Mouse (Mus musculus) MEL (cell line): ENCODE results near the gene Tmem205. TPM values are rescaled to one million over a fixed set of nuclear protein-coding genes. Genes with fewer than 3 reads are reported as not detected.

Experiments used
- DNase-seq: peaks from one replicate; pipeline ENCODE4 v3.0.0; 2011; ENCODE audit warnings: low read depth, low spot score
- H3K27ac ChIP-seq: 2 replicates; pipeline ENCODE4 v1.5.1; 2012; ENCODE audit warnings: low read depth, mild to moderate bottlenecking, control low read depth, low read length, moderate library complexity; ENCODE audit not compliant: control insufficient read depth
- H3K27me3 ChIP-seq, 2 experiments: fragments of 150-350 bp in 1 of 2; sonication (generic) in 1 of 2; 2 replicates each; pipeline ENCODE4 v1.6.1; 2012; ENCODE audit warnings: low read length in 2 of 2, mild to moderate bottlenecking in 2 of 2, improper control_type of control experiment in 1 of 2, moderate library complexity in 1 of 2; ENCODE audit not compliant: insufficient read depth in 2 of 2, control insufficient read depth in 1 of 2
- H3K36me3 ChIP-seq, 2 experiments: 2 replicates each; pipeline ENCODE4 v1.6.1; 2012 to 2014; ENCODE audit warnings: low read length in 2 of 2, improper control_type of control experiment in 1 of 2, inconsistent platforms in 1 of 2, mild to moderate bottlenecking in 1 of 2; ENCODE audit not compliant: insufficient read depth in 2 of 2, control insufficient read depth in 1 of 2
- H3K4me1 ChIP-seq, 2 experiments: fragments of 150-350 bp in 1 of 2; sonication (generic) in 1 of 2; 2 replicates each; pipeline ENCODE4 v1.6.1; 2012; ENCODE audit warnings: low read length in 2 of 2, improper control_type of control experiment in 1 of 2, mild to moderate bottlenecking in 1 of 2; ENCODE audit not compliant: insufficient read depth in 2 of 2, control insufficient read depth in 1 of 2
- H3K4me3 ChIP-seq, 2 experiments: fragments of 150-350 bp in 1 of 2; sonication (generic) in 1 of 2; 2 replicates each; pipeline ENCODE4 v1.5.1; 2012; ENCODE audit warnings: low read depth in 2 of 2, low read length in 2 of 2, mild to moderate bottlenecking in 2 of 2, moderate library complexity in 2 of 2, control low read depth in 1 of 2, improper control_type of control experiment in 1 of 2; ENCODE audit not compliant: control insufficient read depth in 1 of 2, insufficient read depth in 1 of 2
- H3K79me2 ChIP-seq: 2 replicates; pipeline ENCODE4 v1.6.1; 2012; ENCODE audit warnings: mild to moderate bottlenecking, low read length, moderate library complexity; ENCODE audit not compliant: control insufficient read depth, poor library complexity, insufficient read depth
- H3K9ac ChIP-seq: 2 replicates; pipeline ENCODE4 v1.6.1; 2012; ENCODE audit warnings: low read depth, mild to moderate bottlenecking, control low read depth, low read length, moderate library complexity; ENCODE audit not compliant: control insufficient read depth, poor library complexity, severe bottlenecking
- H3K9me3 ChIP-seq: fragments of 150-350 bp; sonication (generic); replicated peaks from 2 replicates; pipeline ENCODE4 v1.6.1; 2012; ENCODE audit warnings: mild to moderate bottlenecking, low read length, improper control_type of control experiment, moderate library complexity; ENCODE audit not compliant: insufficient read depth
- CHD1 ChIP-seq: IDR thresholded peaks from 2 replicates; pipeline ENCODE4 v1.6.1; 2012; ENCODE audit warnings: low read depth, mild to moderate bottlenecking, inconsistent platforms, low read length, improper control_type of control experiment
- CHD2 ChIP-seq: IDR thresholded peaks from 2 replicates; pipeline ENCODE4 v1.6.1; 2011; ENCODE audit warnings: low read length, improper control_type of control experiment
- CTCF ChIP-seq, 3 experiments: IDR thresholded peaks in 2 of 3; conservative IDR thresholded peaks in 1 of 3; 2 replicates each; pipeline ENCODE4 v1.5.1; 2011 to 2012; ENCODE audit warnings: low read length in 3 of 3, low read depth in 2 of 3, mild to moderate bottlenecking in 2 of 3, improper control_type of control experiment in 1 of 3, inconsistent platforms in 1 of 3, mixed read lengths in 1 of 3, moderate library complexity in 1 of 3; ENCODE audit not compliant: control insufficient read depth in 1 of 3, insufficient read depth in 1 of 3, poor library complexity in 1 of 3, severe bottlenecking in 1 of 3
- E2F4 ChIP-seq: IDR thresholded peaks from 2 replicates; pipeline ENCODE4 v1.6.1; 2011; ENCODE audit warnings: low read depth, low read length, improper control_type of control experiment, borderline replicate concordance
- ELF1 ChIP-seq: IDR thresholded peaks from 2 replicates; pipeline ENCODE4 v1.6.1; 2014; ENCODE audit warnings: low read depth, mild to moderate bottlenecking, inconsistent platforms, low read length, improper control_type of control experiment, moderate library complexity
- EP300 ChIP-seq, 2 experiments: IDR thresholded peaks; 2 replicates each; pipeline ENCODE4 v1.6.1; 2011; ENCODE audit warnings: improper control_type of control experiment in 2 of 2, low read length in 2 of 2, low read depth in 1 of 2, mild to moderate bottlenecking in 1 of 2
- ETS1 ChIP-seq: IDR thresholded peaks from 2 replicates; pipeline ENCODE4 v1.6.1; 2012; ENCODE audit warnings: low read depth, mild to moderate bottlenecking, inconsistent platforms, low read length, improper control_type of control experiment, moderate library complexity
- GATA1 ChIP-seq: IDR thresholded peaks from 2 replicates; pipeline ENCODE4 v1.6.1; 2011; ENCODE audit warnings: low read depth, low read length, improper control_type of control experiment
- JUND ChIP-seq: IDR thresholded peaks from 2 replicates; pipeline ENCODE4 v1.6.1; 2011; ENCODE audit warnings: low read depth, mild to moderate bottlenecking, improper control_type of control experiment, low read length
- KAT2A ChIP-seq: conservative IDR thresholded peaks from 2 replicates; pipeline ENCODE4 v1.6.1; 2012; ENCODE audit warnings: low read depth, low read length, improper control_type of control experiment, inconsistent platforms
- MAFK ChIP-seq: IDR thresholded peaks from 2 replicates; pipeline ENCODE4 v1.6.1; 2011; ENCODE audit warnings: low read depth, mild to moderate bottlenecking, low read length, improper control_type of control experiment, borderline replicate concordance
- MAX ChIP-seq: IDR thresholded peaks from 2 replicates; pipeline ENCODE4 v1.6.1; 2011; ENCODE audit warnings: low read length, improper control_type of control experiment
- MXI1 ChIP-seq: IDR thresholded peaks from 2 replicates; pipeline ENCODE4 v1.6.1; 2011; ENCODE audit warnings: mild to moderate bottlenecking, low read depth, low read length, improper control_type of control experiment
- MYC ChIP-seq: IDR thresholded peaks from 2 replicates; pipeline ENCODE4 v1.6.1; 2011; ENCODE audit warnings: low read depth, mild to moderate bottlenecking, low read length, improper control_type of control experiment, moderate library complexity
- NELFE ChIP-seq: IDR thresholded peaks from 2 replicates; pipeline ENCODE4 v1.6.1; 2011; ENCODE audit warnings: low read depth, low read length, improper control_type of control experiment
- NRF1 ChIP-seq: IDR thresholded peaks from 2 replicates; pipeline ENCODE4 v1.6.1; 2014; ENCODE audit warnings: low read depth, mild to moderate bottlenecking, inconsistent platforms, low read length, improper control_type of control experiment, moderate library complexity; ENCODE audit not compliant: poor library complexity, insufficient read depth, severe bottlenecking
- RAD21 ChIP-seq: IDR thresholded peaks from 2 replicates; pipeline ENCODE4 v1.6.1; 2011; ENCODE audit warnings: mild to moderate bottlenecking, low read depth, low read length, improper control_type of control experiment
- RCOR1 ChIP-seq: IDR thresholded peaks from 2 replicates; pipeline ENCODE4 v1.6.1; 2012; ENCODE audit warnings: low read depth, mild to moderate bottlenecking, inconsistent platforms, low read length, improper control_type of control experiment
- SIN3A ChIP-seq: IDR thresholded peaks from 2 replicates; pipeline ENCODE4 v1.6.1; 2012; ENCODE audit warnings: low read length, improper control_type of control experiment, inconsistent platforms
- TBP ChIP-seq: IDR thresholded peaks from 2 replicates; pipeline ENCODE4 v1.8.0; 2011; ENCODE audit warnings: low read depth, low read length, improper control_type of control experiment
- TCF12 ChIP-seq: IDR thresholded peaks from 2 replicates; pipeline ENCODE4 v1.6.1; 2014; ENCODE audit warnings: low read depth, mild to moderate bottlenecking, inconsistent platforms, low read length, improper control_type of control experiment, moderate library complexity
- UBTF ChIP-seq: IDR thresholded peaks from 2 replicates; pipeline ENCODE4 v1.6.1; 2012; ENCODE audit warnings: low read depth, mild to moderate bottlenecking, inconsistent platforms, low read length, improper control_type of control experiment, moderate library complexity, borderline replicate concordance; ENCODE audit not compliant: insufficient read depth
- USF1 ChIP-seq: IDR thresholded peaks from 2 replicates; pipeline ENCODE4 v1.6.1; 2014; ENCODE audit warnings: low read depth, mild to moderate bottlenecking, inconsistent platforms, low read length, improper control_type of control experiment, moderate library complexity
- USF2 ChIP-seq, 2 experiments: IDR thresholded peaks; 2 replicates each; pipeline ENCODE4 v1.6.1; 2011 to 2012; ENCODE audit warnings: improper control_type of control experiment in 2 of 2, low read length in 2 of 2, borderline replicate concordance in 1 of 2, inconsistent platforms in 1 of 2, low read depth in 1 of 2, mild to moderate bottlenecking in 1 of 2; ENCODE audit not compliant: insufficient read depth in 1 of 2
- ZC3H11A ChIP-seq: IDR thresholded peaks from 2 replicates; pipeline ENCODE4 v1.6.1; 2012; ENCODE audit warnings: low read depth, mild to moderate bottlenecking, inconsistent platforms, low read length, improper control_type of control experiment
- ZNF384 ChIP-seq: IDR thresholded peaks from 2 replicates; pipeline ENCODE4 v1.6.1; 2012; ENCODE audit warnings: low read depth, mild to moderate bottlenecking, inconsistent platforms, low read length, improper control_type of control experiment
- polyA plus RNA-seq, 2 experiments: library from polyadenylated mRNA; stranded (reverse) in 1 of 2; unstranded in 1 of 2; fragments of >175 nt in 1 of 2; fragments of >200 nt in 1 of 2; gene quantifications; 2 replicates each; pipeline versions ENCODE4 v1.2.1 to v1.2.4; 2012; ENCODE audit warnings: low replicate concordance in 2 of 2, low read depth in 1 of 2; ENCODE audit not compliant: insufficient read length in 2 of 2, insufficient read depth in 1 of 2, missing spikeins in 1 of 2
- total RNA-seq: library from RNA; depleted of rRNA; stranded (reverse); fragments of 300-350 nt; gene quantifications from 2 replicates; pipeline ENCODE4 v1.2.3, GENCODE M21; 2012

Tmem205 gene
- total and polyA plus RNA-seq, 3 experiments: 114 to 118 TPM; not detected in 1

GRCm38 (mm10) chr9:21918692-21919384 is 8.5 kb downstream of the Tmem205 start:
- TF ChIP-seq JUND (no peak), MYC (peak; percentile 70; the same call in 1 of the 2 replicates), SIN3A (peak; percentile 44; the same call in 1 of the 2 replicates), TBP (peak; percentile 85), CTCF (IDR thresholded peaks at IDR 0.05 in 2 of 3, conservative IDR thresholded peaks at IDR 0.05 in 1 of 3; ENCODE audit: control insufficient read depth in 1 of 3, insufficient read depth in 1 of 3, low read depth in 2 of 3, low read length in 3 of 3, poor library complexity in 1 of 3, severe bottlenecking in 1 of 3) (peak in 1 of 3 experiments; percentile 27; a peak in 2 of 6 replicates), USF1 (peak; percentile 71), CHD1 (0 out of 2 replicates have a peak, but pooled peaks have one; percentile 3), RAD21 (no peak), MXI1 (peak; percentile 11; the same call in 1 of the 2 replicates)
- TF ChIP-seq, all 39 proteins: peak for 7
- H3K27me3 ChIP-seq: no peaks in the 10 kb centered on the region
- no peaks in the 10 kb centered on the region for H3K9me3 ChIP-seq
- peaks cover 14 to 19% of the 10 kb centered on the region in 2 experiments for H3K4me1 ChIP-seq
- peaks cover 3% of the 10 kb centered on the region; the same call in 1 of the 2 replicates for H3K79me2 ChIP-seq
- peak overlapping the region; percentile 2; the same call in 1 of the 2 replicates for H3K27ac ChIP-seq
- peak overlapping the region; percentile 11; the same call in 1 of the 2 replicates for H3K9ac ChIP-seq
- H3K4me3 ChIP-seq: peak overlapping the region in 1 of 2 experiments; percentile 63; a peak in 2 of 4 replicates
- peak; percentile 63 for DNase-seq
- H3K36me3 ChIP-seq: peaks cover 0 to 17% of the 10 kb centered on the region in 2 experiments; a peak in 2 of 4 replicates

- Histone ChIP-seq H3K9me3 (no peaks in the 10 kb centered on the region), H3K27ac (peak within 1 kb of the TSS; percentile 2; the same call in 1 of the 2 replicates), H3K36me3 (peaks cover 0 to 10% of the 10 kb centered on the region in 2 experiments; a peak in 2 of 4 replicates), H3K9ac (peak within 1 kb of the TSS; percentile 61), H3K79me2 (peaks cover 3% of the 10 kb centered on the region; the same call in 1 of the 2 replicates), H3K27me3 (no peaks in the 10 kb centered on the region), H3K4me3 (peak within 1 kb of the TSS; percentile 65 to 94), H3K4me1 (peaks cover 7 to 12% of the 10 kb centered on the region in 2 experiments)
- DNase-seq: peak; percentile 100
- TF ChIP-seq ELF1 (peak; percentile 55), MAFK (peak; percentile 4; the same call in 1 of the 2 replicates), CHD1 (peak; percentile 53; the same call in 1 of the 2 replicates), NRF1 (peak; percentile 53), MYC (no peak), SIN3A (peak; percentile 63; the same call in 1 of the 2 replicates), TCF12 (peak; percentile 68), ETS1 (peak; percentile 34), ZNF384 (no peak; the same call in 1 of the 2 replicates), KAT2A (no peak; the same call in 1 of the 2 replicates), ZC3H11A (no peak), EP300 (IDR thresholded peaks at IDR 0.05; ENCODE audit: low read depth in 1 of 2, low read length in 2 of 2) (peak in 1 of 2 experiments; percentile 28; a peak in 2 of 4 replicates), NELFE (peak; percentile 79), E2F4 (peak; percentile 77; the same call in 1 of the 2 replicates), MAX (no peak; the same call in none of the 2 replicates), CHD2 (no peak), RCOR1 (0 out of 2 replicates have a peak, but pooled peaks have one; percentile 34), UBTF (no peak), JUND (no peak), MXI1 (peak; percentile 86), GATA1 (no peak), RAD21 (no peak), USF2 (IDR thresholded peaks at IDR 0.05; ENCODE audit: borderline replicate concordance in 1 of 2, insufficient read depth in 1 of 2, low read depth in 1 of 2, low read length in 2 of 2) (no peak)
Measured at GRCm38 (mm10) chr9:21918035-21918592, 9.2 kb downstream of the Tmem205 start, which contains the start of gene Rab3d. Rab3d (minus strand) TSS chr9:21918192.
